Mouse (Mus musculus): ENCODE data around the gene Ppef1. TPM values are rescaled to one million over a fixed set of nuclear protein-coding genes. Genes with fewer than 3 reads are reported as not detected.
"Not testable (repeated sequence)": the region's sequence is repeated elsewhere in the genome, so short reads cannot be mapped to it uniquely, and the experiment has no call there.

The Ppef1 gene
- not detected in 2 replicates for polyA plus RNA-seq (2012; rRNA removed)

- DNase-seq (ENCODE audit: low read depth, low spot score): no peak
- 57% methylated on average over 5 of the region's 5 CpGs for WGBS
Measured at GRCm38 (mm10) chrX:160735650-160736049, at the start of gene Ppef1. Gene Ppef1, minus strand, starts transcription at chrX:160735765.

GRCm38 (mm10) chrX:160782276-160782675, 46.7 kb upstream of the Ppef1 start:
- no peak for DNase-seq (ENCODE audit: low read depth, low spot score)
- WGBS: 52% methylated on average over 5 of the region's 5 CpGs

GRCm38 (mm10) chrX:160773033-160773432, 37.5 kb upstream of the Ppef1 start:
- DNase-seq (ENCODE audit: low read depth, low spot score): no peak
- WGBS: 83% methylated on average over 1 of the region's 1 CpGs

- WGBS: 86% methylated on average over 5 of the region's 5 CpGs
- not testable (repeated sequence) for DNase-seq (ENCODE audit: low read depth, low spot score)
Measured at GRCm38 (mm10) chrX:160769622-160770021, 34.1 kb upstream of the Ppef1 start.

- 70% methylated on average over 2 of the region's 2 CpGs for WGBS
- DNase-seq (ENCODE audit: low read depth, low spot score): no peak
Measured at GRCm38 (mm10) chrX:160767713-160768112, 32.1 kb upstream of the Ppef1 start, which contains the start of gene Rs1. Gene Rs1, plus strand, starts transcription at chrX:160768013.

GRCm38 (mm10) chrX:160766233-160766616, 30.7 kb upstream of the Ppef1 start:
- DNase-seq (ENCODE audit: low read depth, low spot score): no peak
- WGBS: 26% methylated on average over 15 of the region's 15 CpGs

GRCm38 (mm10) chrX:160765389-160766232, 30.0 kb upstream of the Ppef1 start:
- DNase-seq (ENCODE audit: low read depth, low spot score): peak; percentile 45
- 25% methylated on average over 30 of the region's 30 CpGs for whole genome bisulfite sequencing

GRCm38 (mm10) chrX:160750808-160751207, 15.2 kb upstream of the Ppef1 start:
- DNase-seq (ENCODE audit: low read depth, low spot score): no peak
- WGBS: 88% methylated on average over 8 of the region's 8 CpGs

- DNase-seq (ENCODE audit: low read depth, low spot score): no peak
Measured at GRCm38 (mm10) chrX:160748653-160749052, 13.1 kb upstream of the Ppef1 start.

GRCm38 (mm10) chrX:160745399-160745798, 9.8 kb upstream of the Ppef1 start:
- WGBS: 61% methylated on average over 1 of the region's 1 CpGs
- DNase-seq (ENCODE audit: low read depth, low spot score): no peak

More at GRCm38 (mm10) chrX:160748653-160749052, 13.1 kb upstream of the Ppef1 start:
- WGBS: 39% methylated on average over 1 of the region's 1 CpGs

- no peak for DNase-seq (ENCODE audit: low read depth, low spot score)
- 19% methylated on average over 1 of the region's 1 CpGs for WGBS
Measured at GRCm38 (mm10) chrX:160699171-160699570, 36.4 kb downstream of the Ppef1 start.

- DNase-seq (ENCODE audit: low read depth, low spot score): no peak
Measured at GRCm38 (mm10) chrX:160691559-160691958, 44.0 kb downstream of the Ppef1 start.

GRCm38 (mm10) chrX:160690094-160690493, 45.5 kb downstream of the Ppef1 start:
- WGBS: 95% methylated on average over 2 of the region's 2 CpGs
- DNase-seq (ENCODE audit: low read depth, low spot score): no peak

More at GRCm38 (mm10) chrX:160691559-160691958, 44.0 kb downstream of the Ppef1 start:
- 75% methylated on average over 3 of the region's 3 CpGs for WGBS

- DNase-seq (ENCODE audit: low read depth, low spot score): no peak
- WGBS: 86% methylated on average over 1 of the region's 1 CpGs
Measured at GRCm38 (mm10) chrX:160669992-160670391, 65.6 kb downstream of the Ppef1 start.

GRCm38 (mm10) chrX:160610882-160611644, 124.5 kb downstream of the Ppef1 start:
- DNase-seq (ENCODE audit: low read depth, low spot score): no peak
- 53% methylated on average over 4 of the region's 4 CpGs for WGBS

- DNase-seq (ENCODE audit: low read depth, low spot score): no peak
- WGBS: 77% methylated on average over 2 of the region's 2 CpGs
Measured at GRCm38 (mm10) chrX:160610482-160610881, 125.1 kb downstream of the Ppef1 start.

- no peak for DNase-seq (ENCODE audit: low read depth, low spot score)
- WGBS: 34% methylated on average over 3 of the region's 3 CpGs
Measured at GRCm38 (mm10) chrX:160609849-160610248, 125.7 kb downstream of the Ppef1 start.

GRCm38 (mm10) chrX:160603981-160604541, 131.5 kb downstream of the Ppef1 start:
- WGBS: 56% methylated on average over 6 of the region's 6 CpGs
- no peak for DNase-seq (ENCODE audit: low read depth, low spot score)

GRCm38 (mm10) chrX:160603316-160603715, 132.2 kb downstream of the Ppef1 start:
- WGBS: 75% methylated on average over 2 of the region's 2 CpGs
- DNase-seq (ENCODE audit: low read depth, low spot score): no peak

GRCm38 (mm10) chrX:160602770-160603169, 132.8 kb downstream of the Ppef1 start:
- no peak for DNase-seq (ENCODE audit: low read depth, low spot score)
- 39% methylated on average over 1 of the region's 1 CpGs for WGBS
